In genomic region chr9:50547859-50548478, GRCm38 (mm10) we compare ENCODE assay signal across 25 mouse cellular contexts. TPM values are rescaled to one million over a fixed set of nuclear protein-coding genes. Genes with fewer than 3 reads are reported as not detected.
DNase-seq lines count a peak whose midpoint lies in the region; ATAC-seq and TF ChIP-seq lines count a peak whose summit lies in the region.
"Had no signal": no experiment of that assay in that cellular context is flagged by ENCODE, and none has a peak within 500 bp of the region (broad histone marks: within the 10 kb centered on the region; RNA-seq: fewer than 3 reads in every experiment).

No protein-coding gene starts in this region.

- no peak for TF ChIP-seq POLR2A in spleen, adult 2 months (IDR thresholded peaks at IDR 0.05; ENCODE audit: low read depth, low read length)

- no peaks in the 10 kb centered on the region for H3K36me3 ChIP-seq in spleen, adult 2 months (ENCODE audit: control insufficient read depth, insufficient read depth, low read length)
- no peaks in the 10 kb centered on the region for H3K36me3 ChIP-seq in midbrain, embryonic 10.5 days
- H3K36me3 ChIP-seq: embryonic facial prominence, embryonic 10.5 days; G1E; heart, embryonic 15.5 days; intestine, embryonic 15.5 days; liver, embryonic 15.5 days had no signal

- peak; percentile 80 for ATAC-seq in granulocyte monocyte progenitor cell, adult 5-6 weeks (replicated peaks; ENCODE audit: poor library complexity, severe bottlenecking)
- ATAC-seq: forebrain, embryonic 16.5 days; intestine, embryonic 15.5 days had no signal

- DNase-seq in spleen, adult 2 months (ENCODE audit: low read depth in 1 of 2, low spot score in 2 of 2) = peak; percentile 45 to 60
- DNase-seq in spleen, postnatal 4 days (ENCODE audit: low spot score in 2 of 2) = no peak
- DNase-seq in naive thymus-derived CD4-positive, alpha-beta T cell, adult 2 months (ENCODE audit: low read depth) = peak; percentile 53
- peak; percentile 33 to 48 for DNase-seq in thymus, postnatal 36 days
- no peak for DNase-seq in kidney, postnatal 25 days
- no peak for DNase-seq in kidney, adult 9 months
- no peak for DNase-seq in midbrain, embryonic 10.5 days (ENCODE audit: low spot score)
- DNase-seq: adrenal gland, adult 2 months; cerebellum, adult 11 months; cerebellum, postnatal 36 days; lung, postnatal 10 days had no signal

- H3K9me3 ChIP-seq in midbrain, embryonic 10.5 days (replicated peaks) = no peaks in the 10 kb centered on the region
- H3K9me3 ChIP-seq: embryonic facial prominence, embryonic 10.5 days; G1E; heart, embryonic 15.5 days; intestine, embryonic 15.5 days; liver, embryonic 15.5 days had no signal

- whole genome bisulfite sequencing in spleen, adult 2 months = 7% methylated on average over 5 of the region's 5 CpGs
- WGBS in midbrain, embryonic 10.5 days = 59% methylated on average over 5 of the region's 5 CpGs

- no peaks in the 10 kb centered on the region for H3K27me3 ChIP-seq in spleen, adult 2 months (ENCODE audit: control insufficient read depth, insufficient read depth, low read length)
- no peaks in the 10 kb centered on the region for H3K27me3 ChIP-seq in midbrain, embryonic 10.5 days (ENCODE audit: low read depth, poor library complexity, severe bottlenecking)
- H3K27me3 ChIP-seq: heart, embryonic 15.5 days; intestine, embryonic 15.5 days; liver, embryonic 15.5 days had no signal

- peak overlapping the region; percentile 62 for H3K27ac ChIP-seq in spleen, adult 2 months (ENCODE audit: insufficient read depth, low read length)
- H3K27ac ChIP-seq in midbrain, embryonic 10.5 days (replicated peaks) = no peak overlapping the region
- H3K27ac ChIP-seq: embryonic facial prominence, embryonic 10.5 days; heart, embryonic 15.5 days; intestine, embryonic 15.5 days; kidney, postnatal 0 days; liver, embryonic 15.5 days; stomach, postnatal 0 days had no signal

- H3K4me3 ChIP-seq in spleen, adult 2 months (ENCODE audit: extremely low read depth, insufficient read depth, insufficient read length) = 0 out of 2 replicates have a peak overlapping the region, but pooled peaks have one; percentile 3
- H3K4me3 ChIP-seq in midbrain, embryonic 10.5 days = no peak overlapping the region
- H3K4me3 ChIP-seq: embryonic facial prominence, embryonic 10.5 days; heart, embryonic 15.5 days; intestine, embryonic 15.5 days; liver, embryonic 15.5 days had no signal

- TF ChIP-seq CTCF in spleen, adult 2 months (IDR thresholded peaks at IDR 0.05; ENCODE audit: extremely low read depth, insufficient read depth, insufficient read length, insufficient replicate concordance) = no peak

- peaks cover 12% of the 10 kb centered on the region; the same call in 1 of the 2 replicates for H3K4me1 ChIP-seq in spleen, adult 2 months (ENCODE audit: control insufficient read depth, insufficient read depth, insufficient read length)
- H3K4me1 ChIP-seq in midbrain, embryonic 10.5 days = no peaks in the 10 kb centered on the region
- H3K4me1 ChIP-seq: embryonic facial prominence, embryonic 10.5 days; heart, embryonic 15.5 days; intestine, embryonic 15.5 days; liver, embryonic 15.5 days had no signal

RNA-seq across cellular contexts. Expression of gene Il18, which starts 6.7 kb away (rescaled TPM):
- polyA plus RNA-seq in spleen, adult 2 months (2012; rRNA removed) = 10.7 and 12.6 TPM in 2 replicates
- 1.0 and 4.5 TPM in 2 replicates for total RNA-seq in granulocyte monocyte progenitor cell, adult 5-6 weeks (2014; fragmentation: Nextera tagmentation)
- 2.6 and 4.2 TPM in 2 replicates for total RNA-seq in granulocyte monocyte progenitor cell, adult 5-6 weeks (2017)
- 8.9 and 14.6 TPM in 2 replicates for polyA plus RNA-seq in midbrain, embryonic 10.5 days (2016; fragmentation: Nextera tagmentation; extraction: Ambion mirVana)
- total RNA-seq: G1E had no signal
- polyA plus RNA-seq: G1E had no signal

RNA-seq across cellular contexts. Expression of gene Bco2, which starts 7.0 kb away (rescaled TPM):
- 0.54 and 0.62 TPM in 2 replicates for polyA plus RNA-seq in spleen, adult 2 months (2012; rRNA removed)
- total RNA-seq in granulocyte monocyte progenitor cell, adult 5-6 weeks (2014; fragmentation: Nextera tagmentation) = not detected in 2 replicates
- 0.62 and 1.0 TPM in 2 replicates for total RNA-seq in granulocyte monocyte progenitor cell, adult 5-6 weeks (2017)
- polyA plus RNA-seq in midbrain, embryonic 10.5 days (2016; fragmentation: Nextera tagmentation; extraction: Ambion mirVana) = 0.19 and 0.34 TPM in 2 replicates
- polyA plus RNA-seq: G1E had no signal

RNA-seq across cellular contexts. Expression of gene Tex12, which starts 13.2 kb away (rescaled TPM):
- not detected in 2 replicates for polyA plus RNA-seq in spleen, adult 2 months (2012; rRNA removed)
- total RNA-seq in granulocyte monocyte progenitor cell, adult 5-6 weeks (2014; fragmentation: Nextera tagmentation) = not detected in 2 replicates
- total RNA-seq in granulocyte monocyte progenitor cell, adult 5-6 weeks (2017) = not detected in 2 replicates
- polyA plus RNA-seq in midbrain, embryonic 10.5 days (2016; fragmentation: Nextera tagmentation; extraction: Ambion mirVana) = 0.16 and 0.36 TPM in 2 replicates
- total RNA-seq: adrenal gland, adult 2 months; G1E; gastrocnemius, postnatal 4 days; left cerebral cortex, adult 8-10 months had no signal
- polyA plus RNA-seq: adrenal gland, adult 2 months; brain, embryonic 14.5 days; embryonic facial prominence, embryonic 10.5 days; forebrain, embryonic 16.5 days; G1E; heart, embryonic 15.5 days; kidney, postnatal 0 days; limb, embryonic 14.5 days; liver, embryonic 15.5 days; small intestine, adult 2 months; stomach, postnatal 0 days had no signal

RNA-seq across cellular contexts. Expression of gene Pts, which starts 19.4 kb away (rescaled TPM):
- 27.8 and 56.4 TPM in 2 replicates for polyA plus RNA-seq in spleen, adult 2 months (2012; rRNA removed)
- 107 and 145 TPM in 2 replicates for total RNA-seq in granulocyte monocyte progenitor cell, adult 5-6 weeks (2014; fragmentation: Nextera tagmentation)
- 77.5 and 108 TPM in 2 replicates for total RNA-seq in granulocyte monocyte progenitor cell, adult 5-6 weeks (2017)
- 86.9 and 95.9 TPM in 2 replicates for polyA plus RNA-seq in midbrain, embryonic 10.5 days (2016; fragmentation: Nextera tagmentation; extraction: Ambion mirVana)

RNA-seq across cellular contexts. Expression of gene Plet1, which starts 53.6 kb away (rescaled TPM):
- polyA plus RNA-seq in spleen, adult 2 months (2012; rRNA removed) = 0.14 TPM in 2 replicates
- total RNA-seq in granulocyte monocyte progenitor cell, adult 5-6 weeks (2014; fragmentation: Nextera tagmentation) = 5.2 TPM in 1 of 2 replicates, not detected in the other
- not detected in 2 replicates for total RNA-seq in granulocyte monocyte progenitor cell, adult 5-6 weeks (2017)
- 0.32 and 0.36 TPM in 2 replicates for polyA plus RNA-seq in midbrain, embryonic 10.5 days (2016; fragmentation: Nextera tagmentation; extraction: Ambion mirVana)
- total RNA-seq: G1E; gastrocnemius, postnatal 4 days; left cerebral cortex, adult 8-10 months had no signal
- polyA plus RNA-seq: adrenal gland, adult 2 months had no signal

Comparison
In these comparisons a context has a peak if more than half of its experiments do, and no peak if none do; other contexts are left out.
1. DNase-seq: peak in spleen, adult 2 months (2 of 2), naive thymus-derived CD4-positive, alpha-beta T cell, adult 2 months (single experiment) and thymus, postnatal 36 days (2 of 2); none in spleen, postnatal 4 days (0 of 2), kidney, postnatal 25 days (0 of 2), kidney, adult 9 months (single experiment) and midbrain, embryonic 10.5 days (single experiment).